Mouse (Mus musculus): ENCODE measurements around the gene Pde4d. TPM values are rescaled to one million over a fixed set of nuclear protein-coding genes. Genes with fewer than 3 reads are reported as not detected.

Gene Pde4d
- polyA plus RNA-seq, 1 experiment from 2014 or later, result 8.7 TPM

DNA sequence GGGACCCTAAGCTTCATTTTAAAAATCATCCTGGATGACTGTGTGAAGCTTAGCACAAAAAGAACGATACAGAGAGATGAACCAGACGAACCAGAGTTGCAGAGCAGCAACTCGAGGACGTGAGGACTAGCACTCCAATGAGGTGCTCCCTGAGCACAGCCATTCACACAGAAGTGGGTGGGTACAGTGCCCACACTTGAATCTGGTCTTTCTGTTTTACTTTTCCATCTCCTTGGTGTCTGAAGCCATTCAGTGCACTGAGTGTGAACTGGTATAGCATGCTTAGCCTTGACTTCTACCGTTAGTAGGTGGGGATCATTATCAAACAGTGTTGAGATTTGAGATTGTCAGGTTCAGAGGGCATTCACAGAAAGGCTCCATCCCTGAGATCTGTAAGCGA lies 87.2 kb downstream of the Pde4d start:
- H3K27me3 ChIP-seq (ENCODE audit: control insufficient read depth, insufficient read depth, low read length), result no peaks in the 10 kb centered on the region
- no peaks in the 10 kb centered on the region for H3K36me3 ChIP-seq (ENCODE audit: control insufficient read depth, insufficient read depth, low read length)
- 86% methylated on average over 6 of the region's 6 CpGs for WGBS
- H3K4me2 ChIP-seq, result no peak overlapping the region
- peak; percentile 69 for DNase-seq (ENCODE audit: low spot score, missing footprints)
- H3K9me3 ChIP-seq (ENCODE audit: control insufficient read depth, low read length), result no peaks in the 10 kb centered on the region
- no peak for ATAC-seq (ENCODE audit: low FRiP score)
- H3K4me1 ChIP-seq (ENCODE audit: control insufficient read depth, insufficient read depth, low read length), result no peaks in the 10 kb centered on the region
- no peak overlapping the region for H3K4me3 ChIP-seq (ENCODE audit: low read depth, low read length)
- H3K27ac ChIP-seq (ENCODE audit: low read depth, low read length), result no peak overlapping the region
- H3K9ac ChIP-seq (ENCODE audit: low read length), result no peak overlapping the region

DNA sequence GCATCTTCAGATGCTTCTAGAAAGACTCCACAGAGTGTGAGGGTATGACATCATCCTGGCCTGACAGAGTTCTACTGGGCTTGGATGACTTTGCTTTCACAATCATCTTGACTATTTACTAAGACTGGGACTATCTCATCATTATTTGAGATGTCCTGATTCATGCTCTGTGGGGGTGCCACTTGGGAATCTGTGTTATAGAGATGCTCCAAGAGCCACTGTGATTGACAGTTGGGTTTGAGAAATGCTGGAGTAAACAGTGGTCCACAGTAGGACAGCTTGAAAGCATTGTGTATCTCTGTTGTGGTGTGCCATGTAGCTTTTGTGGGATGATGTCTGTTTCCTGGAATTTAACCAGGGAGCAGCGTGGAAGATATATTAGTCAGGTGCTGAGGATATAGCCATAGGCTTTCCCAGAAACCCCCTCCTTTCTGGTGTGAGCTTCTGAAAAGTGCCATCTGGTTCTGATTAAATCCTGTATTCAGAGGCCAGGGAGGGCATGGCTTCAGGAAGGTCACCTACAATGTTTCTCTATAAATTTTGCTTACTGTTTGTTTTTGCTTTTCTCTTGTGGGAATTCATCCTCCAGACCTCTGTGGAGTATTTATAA lies 89.1 kb downstream of the Pde4d start:
- Histone ChIP-seq H3K27me3 (ENCODE audit: control insufficient read depth, insufficient read depth, low read length) (no peaks in the 10 kb centered on the region), H3K27ac (ENCODE audit: low read depth, low read length) (no peak overlapping the region), H3K36me3 (ENCODE audit: control insufficient read depth, insufficient read depth, low read length) (no peaks in the 10 kb centered on the region), H3K9ac (ENCODE audit: low read length) (no peak overlapping the region), H3K4me3 (ENCODE audit: low read depth, low read length) (no peak overlapping the region), H3K4me1 (ENCODE audit: control insufficient read depth, insufficient read depth, low read length) (no peaks in the 10 kb centered on the region), H3K9me3 (ENCODE audit: control insufficient read depth, low read length) (no peaks in the 10 kb centered on the region), H3K4me2 (no peak overlapping the region)
- WGBS, result 83% methylated on average over 1 of the region's 1 CpGs
- no peak for ATAC-seq (ENCODE audit: low FRiP score)
- peak; percentile 81 for DNase-seq (ENCODE audit: low spot score, missing footprints)

GRCm38 (mm10) chr13:108541488-108541887 lies 91.7 kb downstream of the Pde4d start:
- 87% methylated on average over 3 of the region's 3 CpGs for WGBS
- DNase-seq (ENCODE audit: low spot score, missing footprints) (no peak), ATAC-seq (ENCODE audit: low FRiP score) (no peak)
- no peak overlapping the region for H3K4me2 ChIP-seq
- H3K36me3 ChIP-seq (ENCODE audit: control insufficient read depth, insufficient read depth, low read length), result no peaks in the 10 kb centered on the region
- no peaks in the 10 kb centered on the region for H3K9me3 ChIP-seq (ENCODE audit: control insufficient read depth, low read length)
- H3K27me3 ChIP-seq (ENCODE audit: control insufficient read depth, insufficient read depth, low read length), result no peaks in the 10 kb centered on the region
- no peak overlapping the region for H3K27ac ChIP-seq (ENCODE audit: low read depth, low read length)
- H3K4me3 ChIP-seq (ENCODE audit: low read depth, low read length), result no peak overlapping the region
- H3K9ac ChIP-seq (ENCODE audit: low read length), result no peak overlapping the region
- no peaks in the 10 kb centered on the region for H3K4me1 ChIP-seq (ENCODE audit: control insufficient read depth, insufficient read depth, low read length)

DNA sequence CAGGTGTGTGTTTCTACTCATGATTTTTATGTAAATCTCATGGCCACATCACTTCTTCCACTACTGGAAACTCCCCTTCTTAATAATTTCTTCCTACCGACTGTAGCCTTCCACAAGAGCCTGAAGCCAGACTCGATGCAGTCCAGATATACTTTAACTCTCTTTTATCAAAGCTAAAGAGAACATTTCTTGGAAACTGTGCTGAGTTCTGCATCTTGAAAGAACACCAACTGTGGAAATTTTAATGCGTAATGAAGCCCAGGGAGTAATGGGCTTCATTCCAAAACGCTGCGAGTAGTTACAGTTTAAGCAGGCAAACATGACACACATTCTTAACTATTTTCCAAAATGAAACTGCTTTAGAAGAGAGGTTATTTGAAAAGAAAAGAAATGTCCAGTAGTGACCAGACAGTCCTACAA lies 92.6 kb downstream of the Pde4d start:
- no peak overlapping the region for H3K4me2 ChIP-seq
- no peaks in the 10 kb centered on the region for H3K9me3 ChIP-seq (ENCODE audit: control insufficient read depth, low read length)
- 88% methylated on average over 5 of the region's 5 CpGs for WGBS
- H3K36me3 ChIP-seq (ENCODE audit: control insufficient read depth, insufficient read depth, low read length), result no peaks in the 10 kb centered on the region
- H3K27me3 ChIP-seq (ENCODE audit: control insufficient read depth, insufficient read depth, low read length), result no peaks in the 10 kb centered on the region
- no peak overlapping the region for H3K4me3 ChIP-seq (ENCODE audit: low read depth, low read length)
- no peak overlapping the region for H3K27ac ChIP-seq (ENCODE audit: low read depth, low read length)
- H3K9ac ChIP-seq (ENCODE audit: low read length), result no peak overlapping the region
- H3K4me1 ChIP-seq (ENCODE audit: control insufficient read depth, insufficient read depth, low read length), result no peaks in the 10 kb centered on the region
- no peak for ATAC-seq (ENCODE audit: low FRiP score)
- no peak for DNase-seq (ENCODE audit: low spot score, missing footprints)

DNA sequence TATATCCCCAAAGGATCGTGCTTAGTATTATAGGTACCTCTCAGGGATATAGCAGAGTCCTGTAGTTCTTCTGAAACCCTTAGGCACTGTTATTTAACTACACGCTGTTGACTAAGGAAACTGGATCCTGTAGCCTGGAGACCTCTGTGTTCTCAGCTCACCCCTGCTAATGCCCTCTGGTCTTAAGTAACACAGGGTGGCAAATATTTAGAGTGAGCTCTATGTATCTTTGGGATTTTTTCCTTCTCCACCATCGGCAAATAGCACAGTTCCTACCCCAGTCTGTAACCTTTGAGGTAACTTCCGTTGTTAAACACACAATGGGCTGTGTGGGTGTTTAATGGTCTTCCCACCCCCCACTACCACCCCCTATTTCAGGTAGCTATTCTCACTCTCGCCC lies 102.5 kb downstream of the Pde4d start:
- no peak overlapping the region for H3K4me2 ChIP-seq
- H3K9ac ChIP-seq (ENCODE audit: low read length), result no peak overlapping the region
- H3K27ac ChIP-seq (ENCODE audit: low read depth, low read length), result no peak overlapping the region
- WGBS, result 73% methylated on average over 5 of the region's 5 CpGs
- no peaks in the 10 kb centered on the region for H3K9me3 ChIP-seq (ENCODE audit: control insufficient read depth, low read length)
- DNase-seq (ENCODE audit: low spot score, missing footprints) (no peak), ATAC-seq (ENCODE audit: low FRiP score) (no peak)
- H3K36me3 ChIP-seq (ENCODE audit: control insufficient read depth, insufficient read depth, low read length), result no peaks in the 10 kb centered on the region
- no peaks in the 10 kb centered on the region for H3K4me1 ChIP-seq (ENCODE audit: control insufficient read depth, insufficient read depth, low read length)
- no peak overlapping the region for H3K4me3 ChIP-seq (ENCODE audit: low read depth, low read length)
- H3K27me3 ChIP-seq (ENCODE audit: control insufficient read depth, insufficient read depth, low read length), result no peaks in the 10 kb centered on the region

GRCm38 (mm10) chr13:108552995-108553394 lies 103.2 kb downstream of the Pde4d start:
- DNase-seq (ENCODE audit: low spot score, missing footprints), result no peak
- WGBS, result 71% methylated on average over 5 of the region's 5 CpGs
- H3K4me1 ChIP-seq (ENCODE audit: control insufficient read depth, insufficient read depth, low read length), result no peaks in the 10 kb centered on the region
- no peaks in the 10 kb centered on the region for H3K36me3 ChIP-seq (ENCODE audit: control insufficient read depth, insufficient read depth, low read length)
- no peak for ATAC-seq (ENCODE audit: low FRiP score)
- H3K27ac ChIP-seq (ENCODE audit: low read depth, low read length), result no peak overlapping the region
- H3K9me3 ChIP-seq (ENCODE audit: control insufficient read depth, low read length), result no peaks in the 10 kb centered on the region
- H3K9ac ChIP-seq (ENCODE audit: low read length), result no peak overlapping the region
- H3K27me3 ChIP-seq (ENCODE audit: control insufficient read depth, insufficient read depth, low read length), result no peaks in the 10 kb centered on the region
- H3K4me2 ChIP-seq, result no peak overlapping the region
- H3K4me3 ChIP-seq (ENCODE audit: low read depth, low read length), result no peak overlapping the region

DNA sequence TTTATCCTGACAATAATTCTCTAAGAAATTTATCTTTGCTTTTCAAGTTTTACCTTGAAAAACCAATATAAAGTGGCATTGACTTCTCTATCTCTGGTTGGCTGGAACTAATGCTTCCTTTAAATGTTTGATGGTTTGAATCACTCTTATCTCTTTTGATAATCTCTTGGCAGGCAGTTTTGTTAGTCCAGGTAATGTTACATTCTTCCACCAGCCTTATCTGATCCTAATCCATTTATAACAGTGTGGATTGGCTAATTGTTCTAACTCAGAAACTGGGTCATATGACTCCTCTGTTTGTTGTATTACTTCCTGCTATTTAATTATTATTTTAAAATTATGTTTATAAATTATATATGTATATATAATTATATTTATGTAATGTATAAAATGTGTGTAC lies 105.2 kb downstream of the Pde4d start:
- no peak overlapping the region for H3K4me2 ChIP-seq
- H3K9me3 ChIP-seq (ENCODE audit: control insufficient read depth, low read length), result no peaks in the 10 kb centered on the region
- no peak overlapping the region for H3K4me3 ChIP-seq (ENCODE audit: low read depth, low read length)
- no peaks in the 10 kb centered on the region for H3K36me3 ChIP-seq (ENCODE audit: control insufficient read depth, insufficient read depth, low read length)
- no peak for DNase-seq (ENCODE audit: low spot score, missing footprints)
- H3K27me3 ChIP-seq (ENCODE audit: control insufficient read depth, insufficient read depth, low read length), result no peaks in the 10 kb centered on the region
- no peak for ATAC-seq (ENCODE audit: low FRiP score)
- no peaks in the 10 kb centered on the region for H3K4me1 ChIP-seq (ENCODE audit: control insufficient read depth, insufficient read depth, low read length)
- no peak overlapping the region for H3K9ac ChIP-seq (ENCODE audit: low read length)
- no peak overlapping the region for H3K27ac ChIP-seq (ENCODE audit: low read depth, low read length)

GRCm38 (mm10) chr13:108596938-108597337 lies 147.2 kb downstream of the Pde4d start:
- Histone ChIP-seq H3K4me3 (ENCODE audit: low read depth, low read length) (no peak overlapping the region), H3K9me3 (ENCODE audit: control insufficient read depth, low read length) (no peaks in the 10 kb centered on the region), H3K27ac (ENCODE audit: low read depth, low read length) (no peak overlapping the region), H3K4me2 (no peak overlapping the region), H3K4me1 (ENCODE audit: control insufficient read depth, insufficient read depth, low read length) (no peaks in the 10 kb centered on the region), H3K27me3 (ENCODE audit: control insufficient read depth, insufficient read depth, low read length) (no peaks in the 10 kb centered on the region), H3K36me3 (ENCODE audit: control insufficient read depth, insufficient read depth, low read length) (no peaks in the 10 kb centered on the region), H3K9ac (ENCODE audit: low read length) (no peak overlapping the region)
- DNase-seq (ENCODE audit: low spot score, missing footprints) (no peak), ATAC-seq (ENCODE audit: low FRiP score) (no peak)
- WGBS, result 67% methylated on average over 3 of the region's 3 CpGs

- Histone ChIP-seq H3K9me3 (ENCODE audit: control insufficient read depth, low read length) (no peaks in the 10 kb centered on the region), H3K9ac (ENCODE audit: low read length) (no peak overlapping the region), H3K4me2 (no peak overlapping the region), H3K36me3 (ENCODE audit: control insufficient read depth, insufficient read depth, low read length) (no peaks in the 10 kb centered on the region), H3K27ac (ENCODE audit: low read depth, low read length) (no peak overlapping the region), H3K4me3 (ENCODE audit: low read depth, low read length) (no peak overlapping the region), H3K4me1 (ENCODE audit: control insufficient read depth, insufficient read depth, low read length) (no peaks in the 10 kb centered on the region), H3K27me3 (ENCODE audit: control insufficient read depth, insufficient read depth, low read length) (no peaks in the 10 kb centered on the region)
- WGBS, result 81% methylated on average over 3 of the region's 3 CpGs
- DNase-seq (ENCODE audit: low spot score, missing footprints) (no peak), ATAC-seq (ENCODE audit: low FRiP score) (no peak)
Measured at GRCm38 (mm10) chr13:108598673-108599072, 148.9 kb downstream of the Pde4d start.

Data from midbrain, embryonic 11.5 days (tissue).